Mouse (Mus musculus) heart, embryonic 12.5 days (tissue): Measurements from ENCODE around the gene Cypt12. TPM values are rescaled to one million over a fixed set of nuclear protein-coding genes. Genes with fewer than 3 reads are reported as not detected.

Experiments used
- ATAC-seq: fragments of 200-750 bp; cut with Nextera tagmentation; 2 replicates; pipeline ENCODE4 v1.8.0; 2017; ENCODE audit warnings: moderate TSS enrichment, moderate library complexity; ENCODE audit not compliant: insufficient number of reproducible peaks, low FRiP score
- H3K27ac ChIP-seq: fragments of 300-500 bp; sonication (generic); 2 replicates; pipeline ENCODE4 v1.5.1; 2016; ENCODE audit warnings: mild to moderate bottlenecking, moderate library complexity; ENCODE audit not compliant: poor library complexity, severe bottlenecking
- H3K27me3 ChIP-seq: fragments of 300-500 bp; sonication (generic); replicated peaks from 2 replicates; pipeline ENCODE4 v1.6.1; 2016; ENCODE audit warnings: mild to moderate bottlenecking, moderate library complexity
- H3K36me3 ChIP-seq: fragments of 300-500 bp; sonication (generic); 2 replicates; pipeline ENCODE4 v1.6.1; 2016; ENCODE audit warnings: mild to moderate bottlenecking, moderate library complexity
- H3K4me1 ChIP-seq: fragments of 300-500 bp; sonication (generic); replicated peaks from 2 replicates; pipeline ENCODE4 v1.6.1; 2016; ENCODE audit warnings: mild to moderate bottlenecking
- H3K4me2 ChIP-seq: fragments of 300-500 bp; sonication (generic); 2 replicates; pipeline ENCODE4 v1.6.1; 2016; ENCODE audit warnings: mild to moderate bottlenecking, moderate library complexity
- H3K4me3 ChIP-seq: fragments of 300-500 bp; sonication (generic); 2 replicates; pipeline ENCODE4 v1.5.1; 2016; ENCODE audit warnings: mild to moderate bottlenecking
- H3K9ac ChIP-seq: fragments of 300-500 bp; sonication (generic); 2 replicates; pipeline ENCODE4 v1.6.1; 2016; ENCODE audit warnings: mild to moderate bottlenecking, moderate library complexity
- H3K9me3 ChIP-seq: fragments of 300-500 bp; sonication (generic); replicated peaks from 2 replicates; pipeline ENCODE4 v1.6.1; 2016; ENCODE audit warnings: mild to moderate bottlenecking, moderate library complexity
- WGBS: fragments of 180-500 bp; shearing (Covaris S2); methylation state at CpG from one replicate; pipeline ENCODE4 v1.1.7; 2016; 5-methylcytosine and 5-hydroxymethylcytosine counted together
- polyA plus RNA-seq: library from polyadenylated mRNA; unstranded; fragments of >200 nt; fragmentation: Nextera tagmentation; extraction: Ambion mirVana; gene quantifications from 2 replicates; pipeline ENCODE4 v1.2.1, GENCODE M21; 2016

Gene Cypt12
- polyA plus RNA-seq: not detected in 2 replicates

GRCm38 (mm10) chr3:17948299-17948698, at the start of gene Cypt12:
Gene Cypt12 (plus strand): TSS chr3:17948410.
- Histone ChIP-seq H3K27me3 (no peaks in the 10 kb centered on the region), H3K9me3 (no peaks in the 10 kb centered on the region), H3K4me2 (no peak within 1 kb of the TSS), H3K4me1 (no peaks in the 10 kb centered on the region), H3K36me3 (no peaks in the 10 kb centered on the region), H3K4me3 (no peak within 1 kb of the TSS), H3K27ac (no peak within 1 kb of the TSS), H3K9ac (no peak within 1 kb of the TSS)
- 86% methylated on average over 13 of the region's 13 CpGs for WGBS
- no peak for ATAC-seq

- Histone ChIP-seq H3K4me2 (no peak overlapping the region), H3K9me3 (no peaks in the 10 kb centered on the region), H3K36me3 (no peaks in the 10 kb centered on the region), H3K4me3 (no peak overlapping the region), H3K4me1 (no peaks in the 10 kb centered on the region), H3K9ac (no peak overlapping the region), H3K27ac (no peak overlapping the region), H3K27me3 (no peaks in the 10 kb centered on the region)
- no peak for ATAC-seq
Measured at GRCm38 (mm10) chr3:17913796-17914195, 34.4 kb upstream of the Cypt12 start.

GRCm38 (mm10) chr3:17940206-17940605, 8.0 kb upstream of the Cypt12 start:
- no peak overlapping the region for H3K27ac ChIP-seq
- H3K9me3 ChIP-seq: no peaks in the 10 kb centered on the region
- H3K4me1 ChIP-seq: no peaks in the 10 kb centered on the region
- H3K4me3 ChIP-seq: no peak overlapping the region
- no peaks in the 10 kb centered on the region for H3K36me3 ChIP-seq
- H3K4me2 ChIP-seq: no peak overlapping the region
- H3K27me3 ChIP-seq: no peaks in the 10 kb centered on the region
- ATAC-seq: no peak
- H3K9ac ChIP-seq: no peak overlapping the region
- 77% methylated on average over 2 of the region's 2 CpGs for WGBS
